Mouse (Mus musculus) lung, postnatal 0 days (tissue): Measurements from ENCODE around the gene Susd6. TPM values are rescaled to one million over a fixed set of nuclear protein-coding genes. Genes with fewer than 3 reads are reported as not detected.

ENCODE experiments used
- ATAC-seq: fragments of 200-750 bp; cut with Nextera tagmentation; 2 replicates; pipeline ENCODE4 v1.8.0; 2017; ENCODE audit warnings: moderate library complexity
- DNase-seq: peaks from one replicate; pipeline ENCODE4 v3.0.0-alpha.2; 2016; ENCODE audit warnings: low spot score
- H3K27ac ChIP-seq: fragments of 300-500 bp; sonication (generic); 2 replicates; pipeline ENCODE4 v1.5.1; 2014; ENCODE audit warnings: antibody characterized with exemption, mild to moderate bottlenecking, low read length, mixed read lengths
- H3K27me3 ChIP-seq: fragments of 300-500 bp; sonication (generic); replicated peaks from 2 replicates; pipeline ENCODE4 v1.6.1; 2014; ENCODE audit warnings: low read length, mixed read lengths; ENCODE audit not compliant: insufficient read depth
- H3K36me3 ChIP-seq: fragments of 300-500 bp; sonication (generic); 2 replicates; pipeline ENCODE4 v1.6.1; 2014; ENCODE audit warnings: low read length, mixed read lengths; ENCODE audit not compliant: insufficient read depth
- H3K4me1 ChIP-seq: fragments of 300-500 bp; sonication (generic); 2 replicates; pipeline ENCODE4 v1.6.1; 2014; ENCODE audit warnings: antibody characterized with exemption, low read depth, low read length, mixed read lengths; ENCODE audit not compliant: insufficient read depth
- H3K4me2 ChIP-seq: fragments of 300-500 bp; sonication (generic); replicated peaks from 2 replicates; pipeline ENCODE4 v1.6.1; 2014; ENCODE audit warnings: low read depth, mild to moderate bottlenecking, low read length, moderate library complexity, mixed read lengths
- H3K4me3 ChIP-seq: fragments of 300-500 bp; sonication (generic); 2 replicates; pipeline ENCODE4 v1.5.1; 2014; ENCODE audit warnings: low read depth, low read length
- H3K9ac ChIP-seq: fragments of 300-500 bp; sonication (generic); replicated peaks from 2 replicates; pipeline ENCODE4 v1.6.1; 2014; ENCODE audit warnings: low read depth, mild to moderate bottlenecking
- H3K9me3 ChIP-seq: fragments of 300-500 bp; sonication (generic); 2 replicates; pipeline ENCODE4 v1.6.1; 2016; ENCODE audit warnings: low read length, mixed read lengths
- CTCF ChIP-seq: IDR thresholded peaks from 2 replicates; pipeline ENCODE4 v1.5.1; 2016; ENCODE audit warnings: antibody characterized with exemption, mild to moderate bottlenecking
- EP300 ChIP-seq: IDR thresholded peaks from 2 replicates; pipeline ENCODE4 v1.6.1; 2016; ENCODE audit warnings: antibody characterized with exemption, mild to moderate bottlenecking, control low read depth
- WGBS: fragments of 180-500 bp; shearing (Covaris S2); extraction: QIAGEN DNeasy Blood & Tissue Kit; methylation state at CpG from one replicate; pipeline ENCODE4 v1.1.7; 2014; 5-methylcytosine and 5-hydroxymethylcytosine counted together
- polyA plus RNA-seq: library from polyadenylated mRNA; unstranded; fragments of >200 nt; fragmentation: Nextera tagmentation; extraction: Ambion mirVana; gene quantifications from 2 replicates; pipeline ENCODE4 v1.2.1, GENCODE M21; 2015

The Susd6 gene
- polyA plus RNA-seq, 1 experiment from 2014 or later = 26.5 TPM

DNA sequence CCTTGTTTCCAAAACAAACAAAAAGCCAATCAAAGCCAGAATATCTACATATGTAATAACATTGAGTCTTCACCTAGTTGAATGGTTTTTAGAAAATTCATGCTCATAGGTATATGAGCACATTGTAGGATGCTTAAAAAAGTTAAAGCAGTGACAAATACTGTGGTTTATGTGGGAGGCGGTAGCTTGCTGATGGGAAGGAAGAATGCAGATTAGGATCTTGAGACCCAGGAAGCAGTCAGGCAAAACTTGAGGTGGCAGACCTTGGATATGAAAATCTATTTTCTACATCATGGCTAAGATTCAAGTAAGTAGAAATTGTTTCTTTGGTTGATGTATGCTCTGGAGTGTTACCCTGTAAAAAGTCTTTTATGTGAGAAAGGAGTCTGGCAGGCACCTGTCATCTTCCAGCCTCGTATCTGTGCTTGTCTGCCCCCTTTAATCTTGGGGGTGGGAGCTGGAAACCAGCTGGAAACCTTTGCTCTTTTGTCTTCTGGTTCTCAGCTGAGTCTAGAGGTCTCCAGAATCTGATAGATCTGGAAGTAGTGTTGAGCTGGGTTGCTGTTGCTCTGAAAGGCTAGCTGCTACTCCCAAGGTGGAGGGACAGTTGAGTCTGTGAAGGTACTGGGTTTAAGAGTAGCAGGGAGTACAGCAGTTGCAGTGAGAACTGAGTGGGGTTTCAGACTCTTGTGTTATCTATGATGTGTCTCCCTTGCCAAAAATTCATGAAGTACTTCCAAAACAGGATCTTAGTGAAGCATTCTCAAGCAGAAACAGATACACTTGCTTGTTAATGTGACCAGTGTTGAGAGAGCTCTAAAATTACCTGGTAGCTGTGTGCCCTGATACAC, 4.8 kb downstream of the Susd6 start:
- DNase-seq (no peak), ATAC-seq (no peak)
- Histone ChIP-seq H3K27ac (peak overlapping the region; percentile 34; the same call in 1 of the 2 replicates), H3K4me2 (no peak overlapping the region), H3K9me3 (no peaks in the 10 kb centered on the region), H3K4me1 (peaks cover 18% of the 10 kb centered on the region; the same call in 1 of the 2 replicates), H3K36me3 (no peaks in the 10 kb centered on the region), H3K27me3 (no peaks in the 10 kb centered on the region), H3K9ac (no peak overlapping the region), H3K4me3 (no peak overlapping the region)
- TF ChIP-seq EP300 (no peak), CTCF (no peak)
- 54% methylated on average over 2 of the region's 2 CpGs for WGBS

DNA sequence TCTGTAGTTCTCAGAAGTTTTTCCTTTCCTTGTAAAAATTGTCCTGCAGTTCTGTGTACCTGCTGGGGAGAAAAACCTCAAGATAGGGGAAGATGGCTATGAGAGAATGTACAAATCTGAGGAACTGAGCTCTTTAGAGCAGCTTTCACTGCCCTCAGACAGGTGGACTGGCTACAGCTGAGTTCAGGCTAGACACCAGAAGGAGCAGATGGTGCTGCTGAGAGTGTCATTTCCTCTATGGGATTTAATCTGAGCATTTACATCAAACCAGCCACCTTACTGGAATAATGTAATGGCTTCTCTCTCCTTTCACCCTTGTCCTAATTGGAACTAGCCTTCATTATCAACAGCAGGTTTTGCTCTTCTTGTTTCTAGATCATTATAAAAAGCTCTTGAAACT, 8.0 kb downstream of the Susd6 start:
- TF ChIP-seq EP300 (no peak), CTCF (no peak)
- Histone ChIP-seq H3K27me3 (no peaks in the 10 kb centered on the region), H3K4me2 (no peak overlapping the region), H3K27ac (no peak overlapping the region), H3K9me3 (no peaks in the 10 kb centered on the region), H3K36me3 (no peaks in the 10 kb centered on the region), H3K4me3 (no peak overlapping the region), H3K9ac (no peak overlapping the region), H3K4me1 (peaks cover 12% of the 10 kb centered on the region; the same call in 1 of the 2 replicates)
- DNase-seq (no peak), ATAC-seq (no peak)

DNA sequence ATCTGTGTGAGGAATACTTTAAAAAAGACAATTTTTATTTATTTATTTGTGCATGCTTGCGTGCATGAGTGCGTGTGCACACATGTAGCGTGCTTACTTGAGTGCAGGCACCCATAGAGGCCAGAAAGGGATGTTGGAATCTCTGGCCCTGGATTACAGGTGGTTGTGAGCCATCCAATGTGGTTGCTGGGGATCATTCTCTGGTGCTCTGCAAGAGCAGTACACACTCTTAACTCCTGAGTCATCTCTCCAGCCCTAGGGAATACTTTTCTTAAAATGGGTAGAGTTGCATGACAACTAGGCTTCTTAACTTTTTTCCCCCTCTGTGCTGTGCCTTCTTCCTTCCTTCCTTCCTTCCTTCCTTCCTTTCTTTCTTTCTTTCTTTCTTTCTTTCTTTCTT, 9.8 kb downstream of the Susd6 start:
- no peaks in the 10 kb centered on the region for H3K27me3 ChIP-seq
- ATAC-seq (no peak), DNase-seq (no peak)
- no peaks in the 10 kb centered on the region for H3K36me3 ChIP-seq
- H3K4me2 ChIP-seq = no peak overlapping the region
- no peak overlapping the region for H3K27ac ChIP-seq
- TF ChIP-seq CTCF (no peak), EP300 (no peak)
- WGBS = 95% methylated on average over 3 of the region's 3 CpGs
- H3K9ac ChIP-seq = no peak overlapping the region
- no peak overlapping the region for H3K4me3 ChIP-seq
- no peaks in the 10 kb centered on the region for H3K9me3 ChIP-seq
- peaks cover 12% of the 10 kb centered on the region; the same call in 1 of the 2 replicates for H3K4me1 ChIP-seq

DNA sequence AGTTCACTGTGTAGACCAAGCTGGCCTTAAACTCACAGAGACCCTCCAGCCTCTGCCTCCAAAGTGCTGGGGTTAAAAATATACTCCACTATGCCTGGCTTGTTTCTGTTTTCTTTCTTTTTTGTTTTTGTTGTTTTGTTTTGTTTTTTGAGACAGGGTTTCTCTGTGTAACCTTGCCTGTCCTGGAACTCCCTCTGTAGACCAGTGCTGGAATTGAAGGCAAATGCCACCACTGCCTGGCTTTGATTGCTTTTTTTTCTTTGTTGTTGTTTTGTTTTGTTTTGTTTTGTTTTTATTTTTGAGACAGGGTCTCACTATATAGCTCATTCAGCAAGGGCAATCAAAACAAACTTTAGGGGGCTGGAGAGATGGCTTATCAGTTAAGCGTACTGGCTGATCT, 11.1 kb downstream of the Susd6 start:
- 97% methylated on average over 1 of the region's 1 CpGs for WGBS
- TF ChIP-seq CTCF (peak; percentile 50), EP300 (no peak)

DNA sequence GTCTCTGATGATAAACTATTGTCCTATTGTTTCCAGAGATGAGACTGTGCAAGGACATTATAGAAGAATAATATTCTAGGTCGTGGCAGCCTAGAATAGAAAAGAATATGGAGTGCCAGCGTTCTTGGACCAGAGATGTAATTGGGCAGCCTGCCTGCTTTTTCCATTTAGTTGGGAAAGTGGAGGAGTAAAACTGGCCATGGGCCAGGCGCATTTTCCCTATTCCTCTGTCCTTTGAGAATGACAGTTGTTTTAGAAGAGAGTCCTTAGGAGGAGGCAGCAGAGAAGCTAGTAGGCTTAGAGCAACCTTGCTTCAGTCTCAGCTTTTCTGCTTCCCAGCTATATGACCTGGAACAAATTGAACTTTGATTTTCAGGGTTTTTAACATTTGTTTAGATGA, 13.6 kb downstream of the Susd6 start:
- Histone ChIP-seq H3K36me3 (no peaks in the 10 kb centered on the region), H3K9ac (no peak overlapping the region), H3K9me3 (no peaks in the 10 kb centered on the region), H3K4me1 (peaks cover 13% of the 10 kb centered on the region), H3K27me3 (no peaks in the 10 kb centered on the region), H3K4me3 (no peak overlapping the region), H3K4me2 (no peak overlapping the region), H3K27ac (peak overlapping the region; percentile 29)
- WGBS = 36% methylated on average over 3 of the region's 3 CpGs
- ATAC-seq (peak; percentile 33), DNase-seq (peak; percentile 59)
- TF ChIP-seq EP300 (no peak; the same call in 1 of the 2 replicates), CTCF (no peak)

More for the DNA sequence above, 11.1 kb downstream of the Susd6 start:
- Histone ChIP-seq H3K4me3 (no peak overlapping the region), H3K27ac (no peak overlapping the region), H3K9me3 (no peaks in the 10 kb centered on the region), H3K4me1 (peaks cover 7% of the 10 kb centered on the region), H3K27me3 (no peaks in the 10 kb centered on the region), H3K4me2 (no peak overlapping the region), H3K36me3 (no peaks in the 10 kb centered on the region), H3K9ac (no peak overlapping the region)
- ATAC-seq = no peak
- no peak for DNase-seq

DNA sequence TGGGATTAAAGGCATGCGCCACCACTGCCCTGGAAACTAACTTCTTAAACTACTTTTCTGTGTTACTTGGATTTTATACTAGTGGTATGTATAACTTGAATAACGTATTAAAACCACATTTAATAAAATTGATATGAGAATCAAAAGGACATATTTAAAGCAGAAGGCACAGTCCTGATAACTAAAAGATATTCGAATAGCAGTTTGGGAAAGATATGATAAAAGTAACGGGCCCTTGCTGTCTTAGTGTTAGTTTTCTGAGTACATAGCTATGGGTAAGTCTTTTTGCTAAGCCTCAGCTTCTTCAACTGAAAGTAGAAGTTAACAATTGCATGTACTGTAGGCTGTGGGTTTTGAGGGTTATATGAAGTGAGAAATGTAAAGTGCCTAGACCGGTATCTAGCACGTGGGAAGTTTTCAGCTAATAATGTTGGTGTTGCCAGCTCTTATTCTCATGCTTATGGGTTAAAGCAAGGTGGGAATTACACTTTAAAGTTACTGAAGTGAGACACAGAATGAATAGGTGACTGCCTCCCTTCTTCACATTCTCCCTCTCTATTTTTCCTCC, 14.6 kb downstream of the Susd6 start:
- ATAC-seq (no peak), DNase-seq (no peak)
- no peak for TF ChIP-seq EP300
- TF ChIP-seq CTCF = no peak
- H3K27ac ChIP-seq = no peak overlapping the region
- no peaks in the 10 kb centered on the region for H3K36me3 ChIP-seq
- WGBS = 84% methylated on average over 6 of the region's 6 CpGs
- H3K4me1 ChIP-seq = peaks cover 15% of the 10 kb centered on the region
- no peaks in the 10 kb centered on the region for H3K9me3 ChIP-seq
- H3K4me2 ChIP-seq = no peak overlapping the region
- no peak overlapping the region for H3K4me3 ChIP-seq
- H3K9ac ChIP-seq = no peak overlapping the region
- no peaks in the 10 kb centered on the region for H3K27me3 ChIP-seq
